In genomic region chr9:21793507-21793906, GRCm38 (mm10) we compare ENCODE assay signal across 11 mouse cellular contexts. TPM values are rescaled to one million over a fixed set of nuclear protein-coding genes. Genes with fewer than 3 reads are reported as not detected.
"Had no signal": no experiment of that assay in that cellular context is flagged by ENCODE, and none has a peak within 500 bp of the region (broad histone marks: within the 10 kb centered on the region; RNA-seq: fewer than 3 reads in every experiment).

No protein-coding gene starts in this region.

RNA-seq across cellular contexts. Expression of gene Kank2, which starts 5.0 kb away (rescaled TPM):
- total RNA-seq: monocyte, adult 5-6 weeks had no signal

RNA-seq across cellular contexts. Expression of gene Angptl8, which starts 41.8 kb away (rescaled TPM):
- total RNA-seq: left cerebral cortex, adult 8-10 months; left cerebral cortex, postnatal 10 days; left cerebral cortex, postnatal 14 days; left cerebral cortex, postnatal 25 days; left cerebral cortex, postnatal 36 days; left cerebral cortex, postnatal 4 days; megakaryocyte-erythroid progenitor cell, adult 5-6 weeks; midbrain, postnatal 0 days; monocyte, adult 5-6 weeks had no signal
- polyA plus RNA-seq: macrophage; neural tube, embryonic 11.5 days had no signal
